Mouse (Mus musculus) MEL (cell line): ENCODE data around the gene Higd2a.

ENCODE experiments used
- BHLHE40 ChIP-seq: IDR thresholded peaks from 2 replicates; pipeline ENCODE4 v1.6.1; 2012; ENCODE audit warnings: low read depth, mild to moderate bottlenecking, inconsistent platforms, low read length, improper control_type of control experiment, borderline replicate concordance
- CHD2 ChIP-seq: IDR thresholded peaks from 2 replicates; pipeline ENCODE4 v1.6.1; 2011; ENCODE audit warnings: low read length, improper control_type of control experiment
- CTCF ChIP-seq, 3 experiments: IDR thresholded peaks in 2 of 3; conservative IDR thresholded peaks in 1 of 3; 2 replicates each; pipeline ENCODE4 v1.5.1; 2011 to 2012; ENCODE audit warnings: low read length in 3 of 3, low read depth in 2 of 3, mild to moderate bottlenecking in 2 of 3, improper control_type of control experiment in 1 of 3, inconsistent platforms in 1 of 3, mixed read lengths in 1 of 3, moderate library complexity in 1 of 3; ENCODE audit not compliant: control insufficient read depth in 1 of 3, insufficient read depth in 1 of 3, poor library complexity in 1 of 3, severe bottlenecking in 1 of 3
- EP300 ChIP-seq, 2 experiments: IDR thresholded peaks; 2 replicates each; pipeline ENCODE4 v1.6.1; 2011; ENCODE audit warnings: improper control_type of control experiment in 2 of 2, low read length in 2 of 2, low read depth in 1 of 2, mild to moderate bottlenecking in 1 of 2
- HCFC1 ChIP-seq: IDR thresholded peaks from 2 replicates; pipeline ENCODE4 v1.6.1; 2012; ENCODE audit warnings: low read depth, mild to moderate bottlenecking, inconsistent platforms, low read length, improper control_type of control experiment, moderate library complexity
- POLR2A ChIP-seq, 2 experiments: IDR thresholded peaks; 2 replicates each; pipeline ENCODE4 v1.6.1; 2011 to 2012; ENCODE audit warnings: low read length in 2 of 2, mild to moderate bottlenecking in 2 of 2, control low read depth in 1 of 2, improper control_type of control experiment in 1 of 2, low read depth in 1 of 2, moderate library complexity in 1 of 2; ENCODE audit not compliant: control insufficient read depth in 1 of 2, insufficient read depth in 1 of 2, poor library complexity in 1 of 2
- POLR2AphosphoS2 ChIP-seq: IDR thresholded peaks from 2 replicates; pipeline ENCODE4 v1.6.1; 2011; ENCODE audit warnings: low read length, improper control_type of control experiment
- POLR2AphosphoS5 ChIP-seq: IDR thresholded peaks from 2 replicates; pipeline ENCODE4 v1.6.1; 2012; ENCODE audit warnings: low read depth, borderline replicate concordance, mild to moderate bottlenecking, inconsistent platforms, low read length, moderate library complexity, mixed read lengths
- UBTF ChIP-seq: IDR thresholded peaks from 2 replicates; pipeline ENCODE4 v1.6.1; 2012; ENCODE audit warnings: low read depth, mild to moderate bottlenecking, inconsistent platforms, low read length, improper control_type of control experiment, moderate library complexity, borderline replicate concordance; ENCODE audit not compliant: insufficient read depth
- ZMIZ1 ChIP-seq: IDR thresholded peaks from 2 replicates; pipeline ENCODE4 v1.6.1; 2012; ENCODE audit warnings: low read depth, mild to moderate bottlenecking, inconsistent platforms, low read length, improper control_type of control experiment, moderate library complexity
- ZNF384 ChIP-seq: IDR thresholded peaks from 2 replicates; pipeline ENCODE4 v1.6.1; 2012; ENCODE audit warnings: low read depth, mild to moderate bottlenecking, inconsistent platforms, low read length, improper control_type of control experiment

DNA sequence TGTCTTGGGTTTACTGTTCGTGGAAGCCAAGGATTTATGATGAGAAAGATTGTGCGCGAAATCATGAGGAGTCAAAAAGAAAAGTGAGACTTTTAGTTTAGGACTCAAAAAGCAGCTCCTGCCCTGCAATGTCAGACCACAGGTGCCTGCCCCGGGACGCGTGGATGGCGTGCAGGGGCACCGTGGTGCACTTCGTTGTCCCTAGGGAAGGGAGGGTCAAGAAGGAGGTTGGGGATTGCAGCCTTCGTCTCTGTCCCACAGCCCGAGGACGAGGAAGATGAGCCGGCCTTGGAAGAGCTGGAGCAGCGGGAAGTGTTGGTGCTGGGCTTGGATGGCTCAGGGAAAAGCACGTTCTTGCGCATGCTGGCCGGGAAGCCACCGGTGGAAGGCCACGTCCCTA is 14.5 kb upstream of the Higd2a start:
- no peak for TF ChIP-seq POLR2A (IDR thresholded peaks at IDR 0.05; ENCODE audit: control insufficient read depth in 1 of 2, insufficient read depth in 1 of 2, low read depth in 1 of 2, low read length in 2 of 2, poor library complexity in 1 of 2)
- no peak for TF ChIP-seq POLR2AphosphoS2
- TF ChIP-seq EP300 (IDR thresholded peaks at IDR 0.05; ENCODE audit: low read depth in 1 of 2, low read length in 2 of 2), result no peak
- TF ChIP-seq CHD2, result no peak
- TF ChIP-seq POLR2AphosphoS5, result no peak
- no peak for TF ChIP-seq HCFC1
- no peak for TF ChIP-seq CTCF (IDR thresholded peaks at IDR 0.05 in 2 of 3, conservative IDR thresholded peaks at IDR 0.05 in 1 of 3; ENCODE audit: control insufficient read depth in 1 of 3, insufficient read depth in 1 of 3, low read depth in 2 of 3, low read length in 3 of 3, poor library complexity in 1 of 3, severe bottlenecking in 1 of 3)
- no peak for TF ChIP-seq ZMIZ1
- TF ChIP-seq ZNF384, result no peak
- TF ChIP-seq UBTF, result no peak
- TF ChIP-seq BHLHE40, result no peak
